ENCODE assay signal across 24 mouse cellular contexts in the genomic region with DNA sequence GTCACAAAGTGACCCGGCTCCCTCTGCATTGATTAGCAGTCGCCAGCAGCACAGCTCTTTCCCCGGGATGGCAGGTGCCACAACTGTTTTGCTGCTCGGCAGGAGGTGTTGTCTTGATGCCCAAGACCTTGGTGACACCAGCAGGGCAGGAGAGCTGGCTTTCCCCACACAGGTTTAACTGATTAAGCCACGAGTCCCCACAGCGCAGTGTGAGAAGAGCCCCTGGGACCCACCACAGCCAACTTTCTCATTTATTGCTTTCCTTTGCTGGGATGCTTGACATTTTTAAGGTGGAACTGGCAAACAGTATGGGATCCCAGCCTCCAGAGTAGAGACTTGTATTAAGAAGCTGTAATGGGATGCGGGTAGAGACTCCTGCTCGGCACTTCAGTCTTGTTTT.
DNase-seq lines count a peak whose midpoint lies in the region; ATAC-seq lines count a peak whose summit lies in the region.
"Had no signal": no experiment of that assay in that cellular context is flagged by ENCODE, and none has a peak within 500 bp of the region (broad histone marks: within the 10 kb centered on the region; RNA-seq: fewer than 3 reads in every experiment).

No protein-coding gene starts in this region.

- peak overlapping the region; percentile 0; the same call in 1 of the 2 replicates for H3K4me2 ChIP-seq in hindbrain, embryonic 13.5 days
- H3K4me2 ChIP-seq in limb, embryonic 12.5 days, result peak overlapping the region; percentile 45
- H3K4me2 ChIP-seq: kidney, embryonic 15.5 days; liver, embryonic 11.5 days had no signal

- no peak overlapping the region for H3K9ac ChIP-seq in hindbrain, embryonic 13.5 days
- no peak overlapping the region for H3K9ac ChIP-seq in limb, embryonic 12.5 days (replicated peaks)
- H3K9ac ChIP-seq: kidney, embryonic 15.5 days had no signal

- H3K4me3 ChIP-seq in hindbrain, embryonic 13.5 days, result no peak overlapping the region
- H3K4me3 ChIP-seq in hindbrain, embryonic 10.5 days, result no peak overlapping the region
- H3K4me3 ChIP-seq in limb, embryonic 12.5 days (replicated peaks), result no peak overlapping the region
- H3K4me3 ChIP-seq: heart, adult 2 months; kidney, embryonic 15.5 days; megakaryocyte, embryonic 14.5 days; myocyte had no signal

- peak; percentile 1 for DNase-seq in cerebellum, adult 11 months
- DNase-seq in cerebellum, adult 9-10 months, result no peak
- no peak for DNase-seq in hindbrain, embryonic 10.5 days (ENCODE audit: low spot score)
- DNase-seq in brain, adult 2 months (ENCODE audit: low read depth, low spot score), result peak; percentile 2
- DNase-seq in gastrocnemius, postnatal 25 days, result no peak
- DNase-seq in gastrocnemius, adult 8-10 months (ENCODE audit: low spot score in 2 of 2), result no peak
- DNase-seq: adrenal gland, adult 8-10 months; embryo, embryonic 11 days; gastrocnemius, postnatal 10 days; heart, adult 2 months; lung, adult 18-20 months; lung, postnatal 14 days; retina, postnatal 1 day; right cerebral cortex, postnatal 4 days; thymus, adult 2 months had no signal

- no peak overlapping the region for H3K27ac ChIP-seq in hindbrain, embryonic 13.5 days
- H3K27ac ChIP-seq in hindbrain, embryonic 10.5 days, result no peak overlapping the region
- H3K27ac ChIP-seq in limb, embryonic 12.5 days, result no peak overlapping the region; the same call in 1 of the 2 replicates
- H3K27ac ChIP-seq: heart, adult 2 months; kidney, embryonic 15.5 days had no signal

- no peaks in the 10 kb centered on the region for H3K36me3 ChIP-seq in hindbrain, embryonic 13.5 days
- H3K36me3 ChIP-seq in hindbrain, embryonic 10.5 days, result no peaks in the 10 kb centered on the region
- no peaks in the 10 kb centered on the region for H3K36me3 ChIP-seq in limb, embryonic 12.5 days
- H3K36me3 ChIP-seq: kidney, embryonic 15.5 days had no signal

- peaks cover 7% of the 10 kb centered on the region for H3K4me1 ChIP-seq in hindbrain, embryonic 13.5 days (replicated peaks)
- peaks cover 4% of the 10 kb centered on the region; the same call in 1 of the 2 replicates for H3K4me1 ChIP-seq in hindbrain, embryonic 10.5 days (replicated peaks)
- H3K4me1 ChIP-seq in limb, embryonic 12.5 days (replicated peaks), result peaks cover 9% of the 10 kb centered on the region
- H3K4me1 ChIP-seq: kidney, embryonic 15.5 days; megakaryocyte, embryonic 14.5 days had no signal

- no peak for ATAC-seq in hindbrain, embryonic 13.5 days (ENCODE audit: low FRiP score)
- no peak for ATAC-seq in limb, embryonic 12.5 days (ENCODE audit: insufficient number of reproducible peaks, insufficient read depth, low FRiP score, low TSS enrichment, low read depth)
- ATAC-seq: CD4-positive, CD25-positive, alpha-beta regulatory T cell, adult 4 months; intestine, postnatal 0 days; Patski had no signal

- WGBS in hindbrain, embryonic 13.5 days, result 49% methylated on average over 8 of the region's 8 CpGs
- WGBS in hindbrain, embryonic 10.5 days, result 54% methylated on average over 8 of the region's 8 CpGs
- WGBS in limb, embryonic 12.5 days, result 21% methylated on average over 8 of the region's 8 CpGs

- no peaks in the 10 kb centered on the region for H3K27me3 ChIP-seq in hindbrain, embryonic 13.5 days
- H3K27me3 ChIP-seq in hindbrain, embryonic 10.5 days (ENCODE audit: insufficient read depth, poor library complexity, severe bottlenecking), result no peaks in the 10 kb centered on the region
- H3K27me3 ChIP-seq in limb, embryonic 12.5 days, result no peaks in the 10 kb centered on the region
- H3K27me3 ChIP-seq: kidney, embryonic 15.5 days; megakaryocyte, embryonic 14.5 days; Patski had no signal

- no peaks in the 10 kb centered on the region for H3K9me3 ChIP-seq in hindbrain, embryonic 13.5 days
- H3K9me3 ChIP-seq in hindbrain, embryonic 10.5 days, result no peaks in the 10 kb centered on the region
- no peaks in the 10 kb centered on the region for H3K9me3 ChIP-seq in limb, embryonic 12.5 days
- H3K9me3 ChIP-seq: kidney, embryonic 15.5 days had no signal

Comparison
In these comparisons a context has a peak if more than half of its experiments do, and no peak if none do; other contexts are left out.
1. DNase-seq: peak in cerebellum, adult 11 months (single experiment) and brain, adult 2 months (single experiment); none in cerebellum, adult 9-10 months (single experiment), hindbrain, embryonic 10.5 days (single experiment), gastrocnemius, postnatal 25 days (single experiment) and gastrocnemius, adult 8-10 months (0 of 2).